Mouse (Mus musculus): Measurements from ENCODE around the gene Slc18b1. TPM values are rescaled to one million over a fixed set of nuclear protein-coding genes. Genes with fewer than 3 reads are reported as not detected.

Slc18b1 gene
- 12.7 and 13.1 TPM in 2 replicates for polyA plus RNA-seq (2015; fragmentation: Nextera tagmentation; extraction: Ambion mirVana)

DNA sequence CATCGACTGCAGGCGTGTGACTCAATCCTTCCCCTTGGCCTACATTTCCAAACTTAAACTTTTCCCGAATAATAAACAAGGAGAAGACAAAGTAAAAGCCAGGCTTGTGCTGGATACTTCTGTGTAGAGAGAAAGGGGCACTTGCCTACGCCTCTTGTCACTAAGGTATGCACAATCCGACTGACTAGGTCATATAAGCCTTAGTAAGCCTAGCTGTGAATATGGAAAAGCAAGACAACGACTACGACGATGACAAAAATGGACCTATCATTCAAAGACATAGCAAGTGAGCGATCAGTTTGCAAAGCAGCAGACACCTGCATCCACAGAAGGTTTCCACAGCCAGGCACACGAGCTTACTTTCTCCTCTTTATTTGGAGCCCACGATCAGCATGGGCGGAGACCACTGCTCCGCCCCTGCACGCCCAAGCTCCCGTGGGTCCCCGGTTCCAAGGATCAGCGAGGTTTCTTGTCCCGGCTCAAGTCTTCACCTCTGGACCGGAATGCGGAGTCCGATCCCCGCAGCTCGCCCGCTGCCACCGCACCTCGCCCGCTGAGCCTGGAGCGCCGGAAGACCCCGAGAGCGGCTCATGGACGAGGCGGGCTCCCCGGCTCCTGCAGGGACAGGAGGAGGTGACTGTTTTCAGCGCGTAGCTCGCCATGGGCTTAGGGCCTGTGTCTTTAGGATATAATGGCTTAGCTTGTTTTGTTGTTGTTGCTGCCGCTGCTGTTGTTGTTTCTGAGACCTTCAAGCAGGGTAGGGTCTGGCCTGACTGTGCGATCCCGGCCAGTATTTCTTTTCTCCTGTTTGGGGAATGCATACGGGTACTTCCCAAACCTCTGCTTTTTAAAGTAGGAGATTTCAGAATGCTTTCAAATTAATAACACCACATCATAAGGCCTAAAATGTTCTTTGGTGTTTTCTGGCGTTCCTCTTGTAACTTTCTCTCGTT is at the start of gene Slc18b1:
Slc18b1 (plus strand) TSS at position 436 of the 953 bp plus-strand sequence.

DNA sequence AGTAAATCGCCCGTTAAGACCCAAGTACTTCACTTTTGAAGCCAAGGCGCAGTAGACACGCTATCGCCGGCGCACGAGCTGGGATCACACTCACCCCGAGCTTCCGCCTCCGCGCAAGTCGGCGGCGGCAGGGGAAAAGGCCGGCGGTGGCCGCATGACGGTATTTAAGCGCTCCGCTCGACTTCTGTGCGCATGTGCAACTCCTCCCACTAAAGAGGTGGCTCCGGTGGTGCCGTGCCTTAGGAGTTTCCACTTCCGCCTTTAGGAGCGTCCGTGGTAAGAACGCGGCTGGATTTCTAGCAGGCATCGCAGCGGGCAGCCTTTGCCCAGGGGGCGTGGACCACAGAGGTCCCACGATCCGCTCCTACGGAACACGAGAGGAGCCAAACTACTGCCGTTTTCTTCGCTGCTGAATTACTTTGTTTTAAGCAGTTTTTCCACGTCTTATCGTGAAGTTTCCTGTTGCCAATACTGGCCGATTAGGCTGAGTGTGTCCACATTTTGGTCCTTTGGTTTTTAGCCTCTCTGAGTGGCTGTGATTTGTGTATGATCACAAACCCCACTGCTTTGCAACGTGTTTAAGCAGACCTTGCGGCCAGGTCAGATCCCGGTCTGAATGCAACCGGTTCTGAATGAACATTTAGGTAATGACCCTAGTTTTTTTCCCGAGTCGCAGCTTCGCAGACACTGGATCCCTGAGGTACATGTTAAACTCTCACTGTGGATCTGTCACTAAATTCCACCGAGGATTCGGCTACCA is 9.5 kb upstream of the Slc18b1 start, which contains the start of gene Rps12:
Rps12 (minus strand) TSS at position 214 of the 760 bp plus-strand sequence.

DNA sequence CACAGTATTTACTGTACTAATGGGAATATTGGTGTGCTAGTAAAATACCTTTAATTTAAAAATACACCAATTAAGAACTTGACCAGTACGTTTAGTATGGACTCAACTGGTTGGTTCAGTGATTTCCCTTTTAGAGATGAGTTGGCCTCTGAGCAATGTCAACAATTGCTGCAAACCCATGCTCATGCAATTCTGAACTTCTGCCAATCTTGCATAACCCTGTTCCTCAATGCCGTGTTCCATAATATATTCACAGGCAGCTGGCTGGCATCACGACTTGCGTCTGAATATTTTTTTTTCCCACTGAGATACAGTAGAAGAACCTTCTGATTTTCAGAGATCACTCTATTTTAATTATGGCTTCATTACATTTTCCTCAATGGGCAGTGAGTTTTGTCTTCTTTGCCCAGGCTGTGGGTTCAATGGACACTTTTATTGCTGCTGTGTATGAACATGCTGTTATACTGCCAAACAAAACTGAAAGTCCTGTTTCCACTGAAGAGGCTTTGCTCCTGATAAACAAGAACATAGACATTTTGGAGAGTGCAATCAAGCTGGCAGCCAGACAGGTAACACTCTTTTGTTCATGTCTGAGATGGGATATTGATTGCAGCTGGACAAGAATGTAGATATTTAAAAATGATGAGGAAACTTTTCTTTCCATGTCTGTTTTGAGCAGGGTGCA is 54.6 kb downstream of the Slc18b1 start, which contains the start of gene Vnn3:
Vnn3 (plus strand) TSS at position 235 of the 685 bp plus-strand sequence.

Other genes starting within 250 kb of the Slc18b1 start
- 107 and 111 TPM in 2 replicates for gene Rps12, start 9.7 kb upstream of the Slc18b1 start, polyA plus RNA-seq (2015; fragmentation: Nextera tagmentation; extraction: Ambion mirVana)
- gene Vnn3, start 54.5 kb downstream of the Slc18b1 start, polyA plus RNA-seq (2015; fragmentation: Nextera tagmentation; extraction: Ambion mirVana): 0.08 TPM in 1 of 2 replicates, not detected in the other
- 0.48 and 1.0 TPM in 2 replicates for gene Vnn1, start 97.7 kb downstream of the Slc18b1 start, polyA plus RNA-seq (2015; fragmentation: Nextera tagmentation; extraction: Ambion mirVana)
- not detected in 2 replicates for gene Taar1, start 123.4 kb downstream of the Slc18b1 start, polyA plus RNA-seq (2015; fragmentation: Nextera tagmentation; extraction: Ambion mirVana)
- gene Taar2, start 141.6 kb downstream of the Slc18b1 start, polyA plus RNA-seq (2015; fragmentation: Nextera tagmentation; extraction: Ambion mirVana): 0.25 TPM in 1 of 2 replicates, not detected in the other
- gene Taar3, start 152.6 kb downstream of the Slc18b1 start, polyA plus RNA-seq (2015; fragmentation: Nextera tagmentation; extraction: Ambion mirVana): not detected in 2 replicates
- 0.19 TPM in 1 of 2 replicates, not detected in the other for gene Taar4, start 163.5 kb downstream of the Slc18b1 start, polyA plus RNA-seq (2015; fragmentation: Nextera tagmentation; extraction: Ambion mirVana)
- gene Taar5, start 173.7 kb downstream of the Slc18b1 start, polyA plus RNA-seq (2015; fragmentation: Nextera tagmentation; extraction: Ambion mirVana): 0.15 TPM in 1 of 2 replicates, not detected in the other
- gene Taar6, start 188.7 kb downstream of the Slc18b1 start, polyA plus RNA-seq (2015; fragmentation: Nextera tagmentation; extraction: Ambion mirVana): not detected in 2 replicates
- gene Taar7a, start 196.5 kb downstream of the Slc18b1 start, polyA plus RNA-seq (2015; fragmentation: Nextera tagmentation; extraction: Ambion mirVana): not detected in 2 replicates
- not detected in 2 replicates for gene Taar7b, start 203.0 kb downstream of the Slc18b1 start, polyA plus RNA-seq (2015; fragmentation: Nextera tagmentation; extraction: Ambion mirVana)
- gene Taar7d, start 230.2 kb downstream of the Slc18b1 start, polyA plus RNA-seq (2015; fragmentation: Nextera tagmentation; extraction: Ambion mirVana): not detected in 2 replicates
- gene Taar7e, start 240.6 kb downstream of the Slc18b1 start, polyA plus RNA-seq (2015; fragmentation: Nextera tagmentation; extraction: Ambion mirVana): not detected in 2 replicates

Data from neural tube, postnatal 0 days (tissue).